In genomic region chr13:63356558-63356957, GRCm38 (mm10) we compare ENCODE assay signal across 8 mouse cellular contexts.
DNase-seq lines count a peak whose midpoint lies in the region; ATAC-seq and TF ChIP-seq lines count a peak whose summit lies in the region.

No protein-coding gene starts in this region.

- no peak for TF ChIP-seq POLR2A in thymus, adult 2 months (IDR thresholded peaks at IDR 0.05; ENCODE audit: control insufficient read depth, extremely low read depth, insufficient read depth, low read length, poor library complexity)

- no peaks in the 10 kb centered on the region for H3K27me3 ChIP-seq in forebrain, embryonic 13.5 days
- no peaks in the 10 kb centered on the region for H3K27me3 ChIP-seq in hindbrain, postnatal 0 days (ENCODE audit: insufficient read depth, low read length)
- H3K27me3 ChIP-seq in thymus, adult 2 months (ENCODE audit: control insufficient read depth, insufficient read depth, low read length) = no peaks in the 10 kb centered on the region

- peak; percentile 67 for DNase-seq in ovary, postnatal 14 days (ENCODE audit: low spot score)
- no peak for DNase-seq in ovary, postnatal 10 days (ENCODE audit: low spot score)
- DNase-seq in c-Kit-negative CD71-positive TER-119-positive erythroid progenitor cells, embryonic 14.5 days (ENCODE audit: low read depth, low spot score) = peak; percentile 39
- peak; percentile 80 for DNase-seq in hindbrain, postnatal 0 days (ENCODE audit: low spot score)
- peak; percentile 28 to 52 for DNase-seq in left cerebral cortex, postnatal 36 days (ENCODE audit: low spot score in 2 of 2)
- peak; percentile 64 for DNase-seq in thymus, adult 2 months

- H3K4me1 ChIP-seq in forebrain, embryonic 13.5 days = no peaks in the 10 kb centered on the region
- H3K4me1 ChIP-seq in hindbrain, postnatal 0 days (ENCODE audit: insufficient read depth, low read length) = no peaks in the 10 kb centered on the region
- no peaks in the 10 kb centered on the region for H3K4me1 ChIP-seq in thymus, adult 2 months (replicated peaks; ENCODE audit: control insufficient read depth, insufficient read depth, low read length)

- no peak overlapping the region for H3K27ac ChIP-seq in forebrain, embryonic 13.5 days
- no peak overlapping the region for H3K27ac ChIP-seq in hindbrain, postnatal 0 days
- no peak overlapping the region for H3K27ac ChIP-seq in thymus, adult 2 months (ENCODE audit: control insufficient read depth, insufficient read depth, low read length)

- no peak overlapping the region for H3K4me3 ChIP-seq in forebrain, embryonic 13.5 days
- no peak overlapping the region for H3K4me3 ChIP-seq in hindbrain, postnatal 0 days (ENCODE audit: low read length)
- H3K4me3 ChIP-seq in thymus, adult 2 months (ENCODE audit: control insufficient read depth, insufficient read depth, low read length) = no peak overlapping the region

- intact Hi-C loops in left cerebral cortex, postnatal 36 days (cut with DNase I) = no loop called here

- 42% methylated on average over 3 of the region's 3 CpGs for WGBS in forebrain, embryonic 13.5 days
- 37% methylated on average over 3 of the region's 3 CpGs for WGBS in hindbrain, postnatal 0 days
- WGBS in thymus, adult 2 months = 42% methylated on average over 3 of the region's 3 CpGs

- H3K36me3 ChIP-seq in forebrain, embryonic 13.5 days (ENCODE audit: poor library complexity, severe bottlenecking) = no peaks in the 10 kb centered on the region
- no peaks in the 10 kb centered on the region for H3K36me3 ChIP-seq in hindbrain, postnatal 0 days (ENCODE audit: insufficient read depth, low read length)
- H3K36me3 ChIP-seq in thymus, adult 2 months (ENCODE audit: control insufficient read depth, insufficient read depth, low read length) = no peaks in the 10 kb centered on the region

- H3K9me3 ChIP-seq in forebrain, embryonic 13.5 days (replicated peaks) = no peaks in the 10 kb centered on the region
- H3K9me3 ChIP-seq in hindbrain, postnatal 0 days (ENCODE audit: low read length) = no peaks in the 10 kb centered on the region

- no peak overlapping the region for H3K9ac ChIP-seq in forebrain, embryonic 13.5 days
- no peak overlapping the region for H3K9ac ChIP-seq in hindbrain, postnatal 0 days (replicated peaks; ENCODE audit: low read length)

- H3K4me2 ChIP-seq in forebrain, embryonic 13.5 days = no peak overlapping the region
- no peak overlapping the region for H3K4me2 ChIP-seq in hindbrain, postnatal 0 days (ENCODE audit: low read depth, low read length)

- TF ChIP-seq CTCF in hindbrain, postnatal 0 days (IDR thresholded peaks at IDR 0.05; ENCODE audit: low read depth) = peak; percentile 90
- no peak for TF ChIP-seq CTCF in thymus, adult 2 months (IDR thresholded peaks at IDR 0.05; ENCODE audit: borderline replicate concordance, control insufficient read depth, extremely low read depth, insufficient read depth, low read length, poor library complexity)

- ATAC-seq in forebrain, embryonic 13.5 days = peak; percentile 48
- ATAC-seq in hindbrain, postnatal 0 days = peak; percentile 24; the same call in 1 of the 2 replicates
- 0 out of 2 replicates have a peak, but pooled peaks have one; percentile 56 for ATAC-seq in monocyte, adult 5-6 weeks (replicated peaks; ENCODE audit: insufficient number of reproducible peaks, low FRiP score, low TSS enrichment, poor library complexity, severe bottlenecking)
